Mouse (Mus musculus) kidney, embryonic 16.5 days (tissue): ENCODE results near the gene Pan2. TPM values are rescaled to one million over a fixed set of nuclear protein-coding genes. Genes with fewer than 3 reads are reported as not detected.

ENCODE experiments used
- ATAC-seq: fragments of 200-750 bp; cut with Nextera tagmentation; 2 replicates; pipeline ENCODE4 v1.8.0; 2017; ENCODE audit warnings: moderate TSS enrichment; ENCODE audit not compliant: low FRiP score, low TSS enrichment
- H3K27ac ChIP-seq: fragments of 300-500 bp; sonication (generic); 2 replicates; pipeline ENCODE4 v1.5.1; 2014; ENCODE audit warnings: low read length
- H3K27me3 ChIP-seq: fragments of 300-500 bp; sonication (generic); 2 replicates; pipeline ENCODE4 v1.6.1; 2014; ENCODE audit warnings: low read length, control low read depth, mixed read lengths; ENCODE audit not compliant: insufficient read depth
- H3K36me3 ChIP-seq: fragments of 300-500 bp; sonication (generic); 2 replicates; pipeline ENCODE4 v1.6.1; 2014; ENCODE audit warnings: low read length, control low read depth, mixed read lengths; ENCODE audit not compliant: insufficient read depth
- H3K4me1 ChIP-seq: fragments of 300-500 bp; sonication (generic); 2 replicates; pipeline ENCODE4 v1.6.1; 2014; ENCODE audit warnings: low read length, control low read depth, mixed read lengths; ENCODE audit not compliant: insufficient read depth
- H3K4me2 ChIP-seq: fragments of 300-500 bp; sonication (generic); replicated peaks from 2 replicates; pipeline ENCODE4 v1.6.1; 2014; ENCODE audit warnings: low read depth, low read length
- H3K4me3 ChIP-seq: fragments of 300-500 bp; sonication (generic); 2 replicates; pipeline ENCODE4 v1.5.1; 2014; ENCODE audit warnings: mild to moderate bottlenecking, low read length
- H3K9ac ChIP-seq: fragments of 300-500 bp; sonication (generic); replicated peaks from 2 replicates; pipeline ENCODE4 v1.6.1; 2014; ENCODE audit warnings: low read length
- H3K9me3 ChIP-seq: fragments of 300-500 bp; sonication (generic); 2 replicates; pipeline ENCODE4 v1.6.1; 2016; ENCODE audit warnings: low read length, control low read depth
- WGBS: fragments of 180-500 bp; shearing (Covaris S2); extraction: QIAGEN DNeasy Blood & Tissue Kit; methylation state at CpG from one replicate; pipeline ENCODE4 v1.1.7; 2014; 5-methylcytosine and 5-hydroxymethylcytosine counted together
- polyA plus RNA-seq: library from polyadenylated mRNA; unstranded; fragments of >200 nt; fragmentation: Nextera tagmentation; extraction: Ambion mirVana; gene quantifications from 2 replicates; pipeline ENCODE4 v1.2.1, GENCODE M21; 2015

Gene Pan2
- polyA plus RNA-seq, 1 experiment from 2014 or later = 42.0 TPM

- Histone ChIP-seq H3K4me1 (peaks cover 16% of the 10 kb centered on the region), H3K4me3 (peak overlapping the region; percentile 69), H3K27ac (peak overlapping the region; percentile 96), H3K9me3 (no peaks in the 10 kb centered on the region), H3K9ac (peak overlapping the region; percentile 91), H3K27me3 (no peaks in the 10 kb centered on the region), H3K4me2 (peak overlapping the region; percentile 76), H3K36me3 (peaks cover 7% of the 10 kb centered on the region; the same call in 1 of the 2 replicates)
- WGBS = 0% methylated on average over 9 of the region's 9 CpGs
- ATAC-seq = peak; percentile 50; the same call in 1 of the 2 replicates
These were observed 380 bp upstream of the Pan2 start for GRCm38 (mm10) chr10:128302785-128303125.

GRCm38 (mm10) chr10:128309654-128310053, 6.5 kb downstream of the Pan2 start:
- no peak overlapping the region for H3K4me2 ChIP-seq
- peaks cover 57% of the 10 kb centered on the region for H3K36me3 ChIP-seq
- no peaks in the 10 kb centered on the region for H3K27me3 ChIP-seq
- H3K4me3 ChIP-seq = no peak overlapping the region
- H3K9ac ChIP-seq = no peak overlapping the region
- no peak overlapping the region for H3K27ac ChIP-seq
- H3K4me1 ChIP-seq = no peaks in the 10 kb centered on the region; the same call in 1 of the 2 replicates
- no peaks in the 10 kb centered on the region for H3K9me3 ChIP-seq
- 81% methylated on average over 7 of the region's 7 CpGs for WGBS
- ATAC-seq = no peak

- no peak overlapping the region for H3K4me2 ChIP-seq
- no peaks in the 10 kb centered on the region; the same call in 1 of the 2 replicates for H3K4me1 ChIP-seq
- H3K9me3 ChIP-seq = no peaks in the 10 kb centered on the region
- 60% methylated on average over 11 of the region's 11 CpGs for WGBS
- H3K36me3 ChIP-seq = peaks cover 63% of the 10 kb centered on the region
- no peaks in the 10 kb centered on the region for H3K27me3 ChIP-seq
- no peak overlapping the region for H3K4me3 ChIP-seq
- H3K9ac ChIP-seq = no peak overlapping the region
- peak; percentile 23; the same call in 1 of the 2 replicates for ATAC-seq
- no peak overlapping the region for H3K27ac ChIP-seq
These were observed 7.0 kb downstream of the Pan2 start for GRCm38 (mm10) chr10:128310177-128310576.

GRCm38 (mm10) chr10:128310902-128311301, 7.8 kb downstream of the Pan2 start:
- no peaks in the 10 kb centered on the region for H3K27me3 ChIP-seq
- H3K4me3 ChIP-seq = no peak overlapping the region
- 78% methylated on average over 4 of the region's 4 CpGs for WGBS
- no peaks in the 10 kb centered on the region for H3K9me3 ChIP-seq
- no peak overlapping the region for H3K27ac ChIP-seq
- H3K4me1 ChIP-seq = no peaks in the 10 kb centered on the region; the same call in 1 of the 2 replicates
- H3K4me2 ChIP-seq = no peak overlapping the region
- H3K36me3 ChIP-seq = peaks cover 69% of the 10 kb centered on the region
- no peak overlapping the region for H3K9ac ChIP-seq
- no peak for ATAC-seq

- WGBS = 92% methylated on average over 8 of the region's 8 CpGs
- H3K4me1 ChIP-seq = no peaks in the 10 kb centered on the region
- no peak overlapping the region for H3K4me3 ChIP-seq
- no peak overlapping the region for H3K4me2 ChIP-seq
- H3K9ac ChIP-seq = no peak overlapping the region
- H3K27me3 ChIP-seq = no peaks in the 10 kb centered on the region
- H3K27ac ChIP-seq = no peak overlapping the region
- no peaks in the 10 kb centered on the region for H3K9me3 ChIP-seq
- no peak for ATAC-seq
- peaks cover 81% of the 10 kb centered on the region for H3K36me3 ChIP-seq
These were observed 12.4 kb downstream of the Pan2 start for GRCm38 (mm10) chr10:128315578-128315977.

GRCm38 (mm10) chr10:128321641-128322040, 18.5 kb downstream of the Pan2 start:
- Histone ChIP-seq H3K4me2 (peak overlapping the region; percentile 91), H3K9ac (peak overlapping the region; percentile 98), H3K36me3 (peaks cover 54% of the 10 kb centered on the region), H3K27me3 (no peaks in the 10 kb centered on the region), H3K4me3 (peak overlapping the region; percentile 81), H3K4me1 (peaks cover 18% of the 10 kb centered on the region), H3K27ac (peak overlapping the region; percentile 74; the same call in 1 of the 2 replicates), H3K9me3 (no peaks in the 10 kb centered on the region)
- ATAC-seq = peak; percentile 28; the same call in 1 of the 2 replicates
- WGBS = 60% methylated on average over 12 of the region's 12 CpGs

GRCm38 (mm10) chr10:128322141-128323108, 19.3 kb downstream of the Pan2 start, which contains the start of gene Cnpy2:
Gene Cnpy2 (plus strand): TSS chr10:128322459.
- Histone ChIP-seq H3K4me2 (peak within 1 kb of the TSS; percentile 91), H3K9ac (peak within 1 kb of the TSS; percentile 98), H3K36me3 (peaks cover 56% of the 10 kb centered on the region), H3K27me3 (no peaks in the 10 kb centered on the region), H3K4me1 (peaks cover 18% of the 10 kb centered on the region), H3K4me3 (peak within 1 kb of the TSS; percentile 81), H3K27ac (peak within 1 kb of the TSS; percentile 98), H3K9me3 (no peaks in the 10 kb centered on the region)
- ATAC-seq = peak; percentile 97
- WGBS = under 1% methylated on average over 40 of the region's 40 CpGs

GRCm38 (mm10) chr10:128323516-128323915, 20.4 kb downstream of the Pan2 start:
- Histone ChIP-seq H3K9ac (peak overlapping the region; percentile 98), H3K9me3 (no peaks in the 10 kb centered on the region), H3K4me1 (peaks cover 18% of the 10 kb centered on the region), H3K36me3 (peaks cover 56% of the 10 kb centered on the region), H3K4me3 (peak overlapping the region; percentile 81), H3K4me2 (peak overlapping the region; percentile 91), H3K27ac (peak overlapping the region; percentile 98), H3K27me3 (no peaks in the 10 kb centered on the region)
- 54% methylated on average over 8 of the region's 8 CpGs for WGBS
- no peak for ATAC-seq

GRCm38 (mm10) chr10:128326825-128327224, 23.7 kb downstream of the Pan2 start:
- Histone ChIP-seq H3K36me3 (peaks cover 37% of the 10 kb centered on the region), H3K9ac (no peak overlapping the region), H3K9me3 (no peaks in the 10 kb centered on the region), H3K4me2 (no peak overlapping the region), H3K27ac (no peak overlapping the region), H3K4me3 (no peak overlapping the region), H3K4me1 (peaks cover 13% of the 10 kb centered on the region; the same call in 1 of the 2 replicates), H3K27me3 (no peaks in the 10 kb centered on the region)
- WGBS = 94% methylated on average over 8 of the region's 8 CpGs
- ATAC-seq = no peak

- Histone ChIP-seq H3K27ac (no peak overlapping the region), H3K4me2 (no peak overlapping the region), H3K9me3 (no peaks in the 10 kb centered on the region), H3K27me3 (no peaks in the 10 kb centered on the region), H3K4me1 (peaks cover 13% of the 10 kb centered on the region; the same call in 1 of the 2 replicates), H3K9ac (no peak overlapping the region), H3K36me3 (peaks cover 37% of the 10 kb centered on the region), H3K4me3 (no peak overlapping the region)
- ATAC-seq = no peak
- 84% methylated on average over 10 of the region's 10 CpGs for WGBS
These were observed 24.5 kb downstream of the Pan2 start for GRCm38 (mm10) chr10:128327610-128328009.
